Mouse (Mus musculus) ES-E14 (cell line): ENCODE measurements at regions not wholly inside any gene's neighbourhood (a gene's known extent, or its start where the extent isn't known, plus 50 kb on each side); places are given as distances from the start of the nearest gene placed in this dataset.
A peak's percentile ranks its signal among the peaks of the same experiment; 100 is the strongest.

ENCODE experiments used
- DNase-seq: peaks from one replicate; pipeline ENCODE4 v3.0.0-alpha.2; 2013; ENCODE audit warnings: low read depth, low spot score
- H3K27ac ChIP-seq: 2 replicates; pipeline ENCODE4 v1.5.1; 2012; ENCODE audit warnings: low read depth, mild to moderate bottlenecking, low read length, moderate library complexity, mixed read lengths; ENCODE audit not compliant: poor library complexity, insufficient read depth, severe bottlenecking
- H3K36me3 ChIP-seq: 2 replicates; pipeline ENCODE4 v1.6.1; 2012; ENCODE audit warnings: mild to moderate bottlenecking, low read length, moderate library complexity, mixed read lengths; ENCODE audit not compliant: control insufficient read depth, poor library complexity, insufficient read depth, severe bottlenecking
- H3K4me1 ChIP-seq, 2 experiments: fragments of 150-350 bp in 1 of 2; sonication (generic) in 1 of 2; 2 replicates each; pipeline ENCODE4 v1.6.1; 2012; ENCODE audit warnings: low read length in 2 of 2, mild to moderate bottlenecking in 1 of 2, mixed read lengths in 1 of 2; ENCODE audit not compliant: control insufficient read depth in 2 of 2, insufficient read depth in 2 of 2, poor library complexity in 1 of 2
- H3K4me3 ChIP-seq, 2 experiments: fragments of 150-350 bp in 1 of 2; sonication (generic) in 1 of 2; 2 replicates each; pipeline ENCODE4 v1.5.1; 2012; ENCODE audit warnings: low read length in 2 of 2, low read depth in 1 of 2, mild to moderate bottlenecking in 1 of 2, mixed read lengths in 1 of 2; ENCODE audit not compliant: insufficient read depth in 1 of 2, poor library complexity in 1 of 2, severe bottlenecking in 1 of 2
- H3K9ac ChIP-seq: 2 replicates; pipeline ENCODE4 v1.6.1; 2012; ENCODE audit warnings: low read depth, mild to moderate bottlenecking, low read length, mixed read lengths; ENCODE audit not compliant: poor library complexity, insufficient read depth, severe bottlenecking
- H3K9me3 ChIP-seq: fragments of 150-350 bp; sonication (generic); 2 replicates; pipeline ENCODE4 v1.6.1; 2012; ENCODE audit warnings: low read depth, mild to moderate bottlenecking, low read length; ENCODE audit not compliant: control insufficient read depth, insufficient read depth
- CHD2 ChIP-seq: IDR thresholded peaks from 2 replicates; pipeline ENCODE4 v1.6.1; 2014; ENCODE audit warnings: mild to moderate bottlenecking, low read depth, low read length, inconsistent platforms
- HCFC1 ChIP-seq: IDR thresholded peaks from 2 replicates; pipeline ENCODE4 v1.6.1; 2012; ENCODE audit warnings: low read length, inconsistent platforms, borderline replicate concordance; ENCODE audit not compliant: insufficient read depth
- MAFK ChIP-seq: IDR thresholded peaks from 2 replicates; pipeline ENCODE4 v1.6.1; 2014; ENCODE audit warnings: mild to moderate bottlenecking, low read depth, low read length, inconsistent platforms; ENCODE audit not compliant: insufficient read depth
- ZC3H11A ChIP-seq: IDR thresholded peaks from 2 replicates; pipeline ENCODE4 v1.6.1; 2012; ENCODE audit warnings: low read depth, mild to moderate bottlenecking, inconsistent platforms, low read length, borderline replicate concordance
- ZNF384 ChIP-seq: IDR thresholded peaks from 2 replicates; pipeline ENCODE4 v1.6.1; 2012; ENCODE audit warnings: low read depth, low read length, inconsistent platforms
- in situ Hi-C, 2 experiments: fragments of 600-800 bp; cut with MboI; formaldehyde crosslinking; loops; one replicate each; pipeline ENCODE4 v1.15.1; 2025; ENCODE audit warnings: low sequenced_read_pairs in 2 of 2, inconsistent platforms in 1 of 2; ENCODE audit not compliant: unreplicated experiment in 2 of 2

DNA sequence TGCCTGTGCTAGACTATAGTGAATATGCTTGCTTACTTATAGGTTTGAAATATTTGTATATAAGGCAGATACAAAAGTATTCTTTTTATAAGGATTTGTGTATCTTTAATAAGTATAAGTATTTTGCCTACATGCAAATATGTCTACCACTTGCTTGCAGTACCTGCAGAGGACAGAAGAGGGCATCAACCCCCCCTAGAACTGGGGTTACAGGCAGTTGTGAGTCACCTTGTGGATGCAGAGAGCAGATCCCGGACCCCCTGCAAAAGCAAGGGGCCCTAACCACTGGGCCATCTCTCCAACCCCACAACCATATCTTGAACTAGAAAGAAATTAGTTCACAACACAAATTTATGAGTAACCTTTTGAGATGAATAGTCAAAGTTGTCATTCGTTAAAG, 91.3 kb upstream of the Phactr1 start:
- no peak for DNase-seq
- H3K27ac ChIP-seq = no peak overlapping the region
- no peaks in the 10 kb centered on the region for H3K4me1 ChIP-seq
- H3K9ac ChIP-seq = no peak overlapping the region
- H3K4me3 ChIP-seq = no peak overlapping the region
- TF ChIP-seq ZC3H11A (peak; percentile 7; the same call in 1 of the 2 replicates), HCFC1 (no peak)
- H3K36me3 ChIP-seq = no peaks in the 10 kb centered on the region
- H3K9me3 ChIP-seq = no peaks in the 10 kb centered on the region
- in situ Hi-C loops = no loop called here

GRCm38 (mm10) chr13:42589607-42590006, 90.8 kb upstream of the Phactr1 start:
- in situ Hi-C loops = no loop called here
- DNase-seq = peak; percentile 40
- Histone ChIP-seq H3K27ac (no peak overlapping the region), H3K9ac (no peak overlapping the region), H3K4me3 (no peak overlapping the region), H3K36me3 (no peaks in the 10 kb centered on the region), H3K9me3 (no peaks in the 10 kb centered on the region), H3K4me1 (no peaks in the 10 kb centered on the region)
- TF ChIP-seq MAFK = no peak
- no peak for TF ChIP-seq HCFC1
- TF ChIP-seq CHD2 = no peak
- TF ChIP-seq ZNF384 = no peak
- no peak for TF ChIP-seq ZC3H11A

DNA sequence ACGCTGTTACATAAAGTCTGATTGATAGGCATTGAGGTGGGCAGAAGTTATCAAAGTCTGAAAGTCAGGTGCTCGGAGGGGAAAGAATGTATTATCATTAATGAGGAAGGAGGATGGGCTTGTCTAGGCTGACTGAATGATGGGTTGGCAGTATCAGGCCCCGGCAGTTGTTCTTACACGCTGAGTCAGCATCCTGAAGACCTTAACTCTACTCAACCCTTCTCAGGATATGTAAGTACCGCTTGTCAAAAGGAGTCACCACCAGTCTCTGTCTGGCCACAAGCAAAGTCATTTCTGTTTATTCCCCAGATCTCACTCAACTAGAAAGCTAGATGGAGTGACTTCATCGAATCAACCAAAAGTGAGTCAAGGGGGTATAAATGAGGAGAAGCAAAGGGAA, 90.0 kb upstream of the Phactr1 start:
- Histone ChIP-seq H3K27ac (no peak overlapping the region), H3K4me1 (no peaks in the 10 kb centered on the region), H3K9ac (no peak overlapping the region), H3K36me3 (no peaks in the 10 kb centered on the region), H3K9me3 (no peaks in the 10 kb centered on the region), H3K4me3 (no peak overlapping the region)
- in situ Hi-C loops = no loop called here
- TF ChIP-seq MAFK = peak; percentile 81
- TF ChIP-seq CHD2 = no peak
- DNase-seq = no peak

DNA sequence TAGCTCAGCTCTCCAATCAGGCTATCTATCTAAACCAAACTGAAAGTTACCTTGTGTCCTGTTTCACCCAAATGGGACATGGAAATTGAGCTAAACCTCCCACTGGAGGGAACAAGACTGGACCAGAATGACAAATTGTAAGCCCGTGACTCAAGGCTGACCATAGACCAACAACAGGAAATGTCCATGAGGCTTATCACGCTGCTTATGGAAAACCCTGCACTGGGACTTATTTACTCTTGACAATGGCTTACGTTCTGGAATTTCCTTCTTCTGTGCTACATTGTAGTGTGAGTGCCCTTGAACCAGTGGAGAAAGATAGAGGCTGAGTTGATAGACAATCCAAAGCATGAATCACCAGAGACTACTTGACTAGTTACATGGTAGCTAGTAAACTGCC, 87.5 kb upstream of the Phactr1 start:
- Histone ChIP-seq H3K9me3 (no peaks in the 10 kb centered on the region), H3K36me3 (no peaks in the 10 kb centered on the region), H3K9ac (no peak overlapping the region), H3K27ac (no peak overlapping the region), H3K4me3 (no peak overlapping the region), H3K4me1 (no peaks in the 10 kb centered on the region)
- no peak for TF ChIP-seq ZC3H11A
- TF ChIP-seq HCFC1 = no peak
- TF ChIP-seq CHD2 = no peak
- TF ChIP-seq ZNF384 = no peak
- no peak for TF ChIP-seq MAFK
- in situ Hi-C loops = no loop called here
- no peak for DNase-seq

- no peak for DNase-seq
- TF ChIP-seq HCFC1 (no peak), MAFK (no peak), ZNF384 (no peak), ZC3H11A (no peak), CHD2 (no peak)
- no peak overlapping the region for H3K4me3 ChIP-seq
- in situ Hi-C loops = no loop called here
- no peak overlapping the region for H3K9ac ChIP-seq
- no peaks in the 10 kb centered on the region for H3K9me3 ChIP-seq
- no peaks in the 10 kb centered on the region for H3K36me3 ChIP-seq
- no peak overlapping the region for H3K27ac ChIP-seq
- no peaks in the 10 kb centered on the region for H3K4me1 ChIP-seq
Measured at GRCm38 (mm10) chr13:42593488-42594170, 86.8 kb upstream of the Phactr1 start.
